Mouse (Mus musculus) NIH3T3 (cell line): ENCODE measurements around the gene Nars2.

Experiments used
- DNase-seq: peaks from one replicate; pipeline ENCODE4 v3.0.0-alpha.2; 2012; ENCODE audit warnings: low read depth

Gene Nars2

GRCm38 (mm10) chr7:96971027-96971996 lies 20.0 kb downstream of the Nars2 start:
- no peak for DNase-seq

GRCm38 (mm10) chr7:96972138-96972904 lies 21.0 kb downstream of the Nars2 start:
- DNase-seq: no peak

- no peak for DNase-seq
These were observed 24.6 kb downstream of the Nars2 start for GRCm38 (mm10) chr7:96975914-96976313.

GRCm38 (mm10) chr7:96977209-96977608 lies 25.9 kb downstream of the Nars2 start:
- DNase-seq: no peak

DNA sequence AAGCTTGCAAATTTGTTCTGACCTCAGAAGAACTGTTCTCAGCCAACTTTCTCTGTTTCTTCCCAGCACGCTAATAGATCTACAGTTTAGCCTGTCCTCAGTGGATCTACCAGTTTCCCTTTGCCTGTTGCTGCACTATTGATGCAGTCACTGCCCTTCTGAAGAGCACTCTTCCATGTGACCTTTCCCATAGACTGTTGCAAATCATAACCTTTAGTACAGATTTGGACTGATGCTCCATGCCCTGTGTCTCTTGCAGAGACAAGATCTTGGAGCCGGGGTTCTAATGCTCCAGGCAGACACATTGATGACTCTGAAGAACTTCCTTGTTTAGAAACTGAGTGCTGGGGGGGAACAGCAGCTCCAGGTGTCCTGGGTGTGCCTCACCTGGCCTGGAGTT lies 30.1 kb downstream of the Nars2 start:
- no peak for DNase-seq

DNA sequence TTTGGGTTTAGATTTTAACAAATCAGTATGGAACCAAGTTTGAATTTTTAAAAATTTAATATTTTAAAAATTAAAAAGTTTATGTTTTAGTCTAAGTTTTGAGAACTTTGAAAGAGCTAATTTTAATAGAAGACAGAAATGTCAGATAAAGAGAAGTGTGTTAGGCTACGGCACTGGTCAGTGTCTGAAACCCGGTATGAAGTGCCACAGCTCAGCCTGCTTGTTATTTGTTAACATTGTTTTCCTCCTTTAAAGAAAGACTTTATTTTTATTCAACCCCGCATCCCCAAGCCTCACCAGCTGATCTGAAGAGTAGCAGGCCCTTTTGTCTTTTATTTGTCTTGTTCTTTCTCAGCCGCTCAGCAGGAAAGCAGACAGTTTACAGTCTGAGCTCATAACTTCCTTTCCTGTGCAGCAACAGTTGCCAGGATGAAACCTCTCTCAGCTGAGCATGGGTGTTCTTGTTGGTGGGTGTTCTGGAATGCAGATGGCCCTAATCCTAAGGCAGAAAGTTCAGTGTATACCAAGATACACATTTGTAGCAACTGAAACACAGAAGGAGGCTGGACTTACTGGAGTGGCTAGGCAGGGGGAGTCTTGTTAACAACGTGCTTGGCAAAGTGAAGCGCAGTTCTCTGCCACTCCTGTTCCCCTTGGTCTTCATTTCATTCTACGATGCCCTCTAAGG lies 32.5 kb downstream of the Nars2 start:
- no peak for DNase-seq

- peak; percentile 44 for DNase-seq
These were observed 34.5 kb downstream of the Nars2 start for GRCm38 (mm10) chr7:96985798-96986197.

DNA sequence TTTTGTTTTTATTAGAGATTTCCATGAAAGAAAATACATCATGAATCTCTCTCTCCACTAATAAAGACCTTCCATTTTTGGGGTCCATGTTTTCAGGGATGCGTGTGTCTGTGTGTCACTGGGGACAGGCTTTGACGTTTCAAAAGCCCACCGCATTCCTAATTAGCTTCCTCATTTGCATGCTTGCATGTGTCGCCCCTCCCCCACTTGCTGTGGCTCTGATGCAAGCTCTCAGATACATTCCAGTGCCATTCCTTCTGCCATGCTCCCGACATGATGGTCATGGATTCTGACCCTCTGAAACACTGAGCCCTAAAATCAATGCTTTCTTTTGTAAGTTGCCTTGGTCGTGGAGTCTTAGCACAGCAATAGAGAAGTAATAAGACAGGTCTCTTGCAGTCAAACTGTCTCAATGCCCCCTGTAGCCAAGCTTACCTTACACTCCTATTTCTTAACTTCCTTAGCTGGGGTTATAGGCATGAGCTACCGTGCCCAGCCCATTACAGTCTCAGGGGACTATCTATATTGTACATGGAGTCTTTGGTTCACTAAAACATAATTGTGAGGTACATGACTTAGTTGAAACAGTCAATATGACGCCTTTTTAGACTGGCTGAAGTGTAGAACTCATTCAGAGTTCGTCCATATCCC lies 35.6 kb downstream of the Nars2 start:
- no peak for DNase-seq

GRCm38 (mm10) chr7:96987676-96988075 lies 36.4 kb downstream of the Nars2 start:
- peak; percentile 68 for DNase-seq

GRCm38 (mm10) chr7:97012956-97013355 lies 61.7 kb downstream of the Nars2 start:
- DNase-seq: no peak

- DNase-seq: no peak
These were observed 66.7 kb downstream of the Nars2 start for GRCm38 (mm10) chr7:97018005-97018404.

DNA sequence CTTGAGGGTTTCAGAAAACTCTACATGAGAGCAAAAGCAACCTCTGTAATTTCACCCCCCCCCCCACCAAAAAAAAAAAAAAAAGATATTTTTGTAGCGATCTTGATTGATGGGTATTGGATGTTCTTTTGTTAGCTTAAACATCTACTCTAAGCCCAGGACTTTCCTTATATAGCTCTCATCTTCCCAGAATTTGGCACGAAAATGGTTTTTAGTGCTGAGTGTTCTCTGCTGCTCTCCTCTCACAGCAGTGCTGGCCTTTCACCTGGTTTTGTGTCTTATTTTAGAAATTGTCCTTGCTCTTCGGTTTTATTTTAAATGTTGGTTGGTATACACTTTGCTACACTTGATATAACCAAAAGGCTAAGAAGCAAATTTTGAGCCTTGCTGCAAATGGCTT lies 67.1 kb downstream of the Nars2 start:
- peak; percentile 4 for DNase-seq

GRCm38 (mm10) chr7:97019303-97019702 lies 68.0 kb downstream of the Nars2 start:
- no peak for DNase-seq

DNA sequence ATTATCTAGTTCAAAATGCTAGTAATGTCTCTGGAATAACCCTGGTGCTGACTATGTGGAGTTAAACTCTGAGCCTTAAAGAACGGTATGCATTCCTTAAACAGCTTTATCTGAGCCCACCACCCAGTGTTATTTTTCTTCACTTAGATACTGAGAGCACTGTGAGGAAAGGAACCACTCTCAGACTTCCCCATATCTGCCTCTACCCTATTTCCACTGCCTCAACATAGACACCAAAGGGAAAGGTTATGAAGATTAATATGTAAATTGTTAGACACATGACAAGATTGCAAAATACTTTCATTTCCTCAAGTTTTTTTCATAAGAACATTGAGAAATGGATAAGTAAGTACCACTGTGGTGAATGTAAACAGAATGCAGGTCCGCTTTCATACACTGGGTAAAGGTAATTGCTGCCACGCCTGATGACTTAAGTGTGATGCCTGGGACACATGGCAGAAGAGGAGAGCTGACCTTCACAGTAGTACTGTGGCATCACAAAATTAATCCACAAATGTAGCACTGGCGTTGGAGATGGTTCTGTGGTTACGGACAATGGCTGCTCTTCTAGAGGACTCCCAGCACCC lies 75.6 kb downstream of the Nars2 start:
- DNase-seq: no peak

DNA sequence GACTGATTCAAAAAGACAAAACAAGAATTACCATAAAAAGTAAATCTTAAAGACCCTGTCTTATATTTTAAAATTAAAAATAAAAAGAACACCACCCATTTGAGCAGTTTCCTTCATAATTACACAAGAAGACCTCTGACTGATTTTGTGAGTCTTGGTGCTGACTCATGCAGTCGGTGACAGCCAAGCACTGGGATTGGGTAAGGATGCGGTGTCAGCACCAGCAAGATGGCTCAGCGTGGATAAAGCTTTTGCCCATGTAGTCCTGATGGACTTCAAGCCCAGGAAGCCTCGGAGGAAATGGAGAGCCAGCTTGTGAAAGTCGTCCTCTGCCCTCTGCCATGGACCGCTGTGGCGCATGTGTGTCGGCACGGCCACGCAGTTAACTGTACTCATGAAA lies 77.8 kb downstream of the Nars2 start:
- DNase-seq: peak; percentile 25

GRCm38 (mm10) chr7:97032412-97032811 lies 81.1 kb downstream of the Nars2 start:
- no peak for DNase-seq

DNA sequence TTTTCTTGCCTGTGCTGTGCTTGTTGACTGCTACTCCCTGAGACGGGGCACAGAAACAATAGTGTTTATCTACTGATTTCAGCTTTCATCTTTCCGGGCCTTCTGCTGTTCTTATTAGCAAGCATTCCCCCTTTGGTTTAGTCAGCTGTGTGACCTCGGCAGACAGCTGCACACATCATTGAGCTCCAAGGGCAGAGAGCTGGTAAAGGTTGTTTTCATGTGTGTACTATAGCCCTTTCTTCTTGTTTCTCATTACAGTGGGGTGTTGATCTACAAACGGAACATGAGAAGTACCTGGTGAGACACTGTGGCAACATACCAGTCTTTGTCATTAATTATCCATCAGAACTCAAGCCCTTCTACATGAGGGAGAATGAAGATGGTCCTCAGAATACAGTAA lies 88.3 kb downstream of the Nars2 start:
- no peak for DNase-seq

DNA sequence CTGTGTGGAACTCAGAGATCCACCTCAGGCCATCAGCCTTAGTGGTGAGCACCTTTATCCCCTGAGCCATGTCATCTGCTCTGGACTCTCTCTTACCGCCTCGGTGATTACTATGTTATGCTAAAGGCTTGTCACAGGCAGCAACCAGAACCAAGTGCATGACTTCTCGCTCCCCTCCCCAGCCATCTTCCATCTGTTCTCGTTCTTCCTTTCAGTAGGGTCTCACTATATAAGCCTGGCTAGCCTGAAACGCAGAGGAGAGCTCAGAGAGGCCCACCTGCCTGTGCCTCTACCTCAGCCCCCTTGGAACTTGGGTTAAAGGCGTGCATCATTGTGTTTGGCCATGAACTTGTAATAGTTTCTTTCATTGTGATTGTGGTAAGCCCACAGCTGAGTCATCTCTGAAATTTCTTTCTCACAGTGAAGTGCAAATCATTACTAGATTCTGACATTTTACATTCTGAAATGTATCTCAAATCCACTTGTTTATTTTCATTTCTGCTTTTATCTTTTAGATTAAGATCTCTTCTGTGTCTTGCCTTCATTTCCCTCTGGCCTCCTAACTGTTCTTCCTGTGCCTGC lies 90.7 kb downstream of the Nars2 start:
- DNase-seq: no peak

- DNase-seq: no peak
These were observed 91.7 kb downstream of the Nars2 start for GRCm38 (mm10) chr7:97042981-97043380.

- no peak for DNase-seq
These were observed 109.7 kb downstream of the Nars2 start for GRCm38 (mm10) chr7:97060966-97061365.

- no peak for DNase-seq
These were observed 120.2 kb downstream of the Nars2 start for GRCm38 (mm10) chr7:97071512-97071911.
